Comparison of ENCODE assay signal across 8 mouse cellular contexts in genomic region chr10:20915623-20916045, GRCm38 (mm10). TPM values are rescaled to one million over a fixed set of nuclear protein-coding genes. Genes with fewer than 3 reads are reported as not detected.
DNase-seq lines count a peak whose midpoint lies in the region; ATAC-seq and TF ChIP-seq lines count a peak whose summit lies in the region.

No protein-coding gene starts in this region.

- H3K36me3 ChIP-seq in G1E (replicated peaks): no peaks in the 10 kb centered on the region
- H3K36me3 ChIP-seq in liver, postnatal 0 days (replicated peaks; ENCODE audit: insufficient read depth, low read length): no peaks in the 10 kb centered on the region
- no peaks in the 10 kb centered on the region for H3K36me3 ChIP-seq in forebrain, embryonic 16.5 days (ENCODE audit: control insufficient read depth, insufficient read depth)

- no peak overlapping the region for H3K4me2 ChIP-seq in liver, postnatal 0 days (ENCODE audit: low read depth, low read length)
- H3K4me2 ChIP-seq in forebrain, embryonic 16.5 days (ENCODE audit: low read length): no peak overlapping the region

- H3K9ac ChIP-seq in liver, postnatal 0 days (replicated peaks): no peak overlapping the region
- H3K9ac ChIP-seq in forebrain, embryonic 16.5 days (replicated peaks; ENCODE audit: low read depth, low read length): no peak overlapping the region

- intact Hi-C loops in left cerebral cortex, adult 2 months (cut with DNase I): no loop called here

- ATAC-seq in G1E (ENCODE audit: extremely low read depth, insufficient number of reproducible peaks, low FRiP score, poor library complexity, severe bottlenecking): no peak
- peak; percentile 72 for ATAC-seq in erythroid progenitor cell, adult 5-6 weeks (replicated peaks; ENCODE audit: low FRiP score, poor library complexity, severe bottlenecking)
- peak; percentile 31; the same call in 1 of the 2 replicates for ATAC-seq in liver, postnatal 0 days
- no peak for ATAC-seq in forebrain, embryonic 16.5 days

- peaks cover 4% of the 10 kb centered on the region for H3K4me1 ChIP-seq in G1E (ENCODE audit: insufficient read depth, low read depth, low read length)
- peaks cover 34% of the 10 kb centered on the region for H3K4me1 ChIP-seq in bone marrow macrophage, adult 2 months (ENCODE audit: control insufficient read depth, insufficient read depth, low read length)
- H3K4me1 ChIP-seq in liver, postnatal 0 days (ENCODE audit: insufficient read depth): peaks cover 5% of the 10 kb centered on the region; the same call in 1 of the 2 replicates
- no peaks in the 10 kb centered on the region for H3K4me1 ChIP-seq in forebrain, embryonic 16.5 days (replicated peaks; ENCODE audit: control insufficient read depth, insufficient read depth, low read length)

- no peaks in the 10 kb centered on the region for H3K9me3 ChIP-seq in G1E (replicated peaks)
- H3K9me3 ChIP-seq in liver, postnatal 0 days (ENCODE audit: low read length): no peaks in the 10 kb centered on the region
- H3K9me3 ChIP-seq in forebrain, embryonic 16.5 days (ENCODE audit: control insufficient read depth, low read length): no peaks in the 10 kb centered on the region

- no peak overlapping the region for H3K4me3 ChIP-seq in left cerebral cortex, adult 2 months
- no peak overlapping the region for H3K4me3 ChIP-seq in G1E (ENCODE audit: low read depth, low read length)
- H3K4me3 ChIP-seq in bone marrow macrophage, adult 2 months (ENCODE audit: insufficient read depth, low read length): no peak overlapping the region
- no peak overlapping the region for H3K4me3 ChIP-seq in liver, postnatal 0 days (ENCODE audit: low read depth, low read length)
- H3K4me3 ChIP-seq in forebrain, embryonic 16.5 days (replicated peaks; ENCODE audit: low read length): no peak overlapping the region

- no peak for TF ChIP-seq POLR2A in bone marrow macrophage, adult 2 months (IDR thresholded peaks at IDR 0.05; ENCODE audit: borderline replicate concordance, low read depth, low read length)

- peaks cover 8% of the 10 kb centered on the region; the same call in 1 of the 2 replicates for H3K27me3 ChIP-seq in G1E (ENCODE audit: insufficient read depth, low read length)
- H3K27me3 ChIP-seq in liver, postnatal 0 days (ENCODE audit: insufficient read depth, low read length): no peaks in the 10 kb centered on the region
- no peaks in the 10 kb centered on the region for H3K27me3 ChIP-seq in forebrain, embryonic 16.5 days (replicated peaks; ENCODE audit: control insufficient read depth, insufficient read depth, low read length)

- 52% methylated on average over 7 of the region's 7 CpGs for WGBS in liver, postnatal 0 days (ENCODE audit: insufficient replicate concordance)
- WGBS in forebrain, embryonic 16.5 days: 77% methylated on average over 7 of the region's 7 CpGs

- TF ChIP-seq EP300 in liver, postnatal 0 days (IDR thresholded peaks at IDR 0.05; ENCODE audit: low read depth): no peak

- DNase-seq in left cerebral cortex, adult 2 months (ENCODE audit: extremely low spot score in 1 of 2, low spot score in 2 of 2): peak in 1 of 2 experiments; percentile 20
- no peak for DNase-seq in left cerebral cortex, adult 11 months (ENCODE audit: low spot score)
- DNase-seq in G1E (ENCODE audit: low spot score): peak; percentile 4
- peak; percentile 62 for DNase-seq in liver, postnatal 0 days
- DNase-seq in retina, postnatal 7 days (ENCODE audit: low read depth, low spot score): peak; percentile 23

- TF ChIP-seq CTCF in left cerebral cortex, adult 2 months (IDR thresholded peaks at IDR 0.05): peak; percentile 66
- peak; percentile 62 for TF ChIP-seq CTCF in G1E (IDR thresholded peaks at IDR 0.05; ENCODE audit: low read depth, low read length)
- no peak for TF ChIP-seq CTCF in bone marrow macrophage, adult 2 months (IDR thresholded peaks at IDR 0.05; ENCODE audit: low read depth, low read length)
- TF ChIP-seq CTCF in liver, postnatal 0 days (IDR thresholded peaks at IDR 0.05; ENCODE audit: low read depth): peak; percentile 83

- H3K27ac ChIP-seq in left cerebral cortex, adult 2 months: no peak overlapping the region
- H3K27ac ChIP-seq in bone marrow macrophage, adult 2 months (ENCODE audit: insufficient read depth, low read depth, low read length): peak overlapping the region; percentile 52
- no peak overlapping the region for H3K27ac ChIP-seq in liver, postnatal 0 days (ENCODE audit: low read depth)
- no peak overlapping the region for H3K27ac ChIP-seq in forebrain, embryonic 16.5 days (ENCODE audit: low read length)

RNA-seq across cellular contexts. Expression of gene Ahi1, which starts 36.7 kb away (rescaled TPM):
- total RNA-seq in left cerebral cortex, adult 2 months (2021): 100 to 1,000 TPM; 181 to 211 TPM
- total RNA-seq in G1E (2014; fragmentation: Nextera tagmentation): 46.8 and 48.7 TPM in 2 replicates
- total RNA-seq in G1E (2017): 16.3 and 17.2 TPM in 2 replicates
- 6.2 and 6.5 TPM in 2 replicates for polyA plus RNA-seq in G1E (2012)
- 2.4 and 2.8 TPM in 2 replicates for polyA plus RNA-seq in bone marrow macrophage, adult 2 months (2012; ENCODE audit: insufficient read depth, insufficient read length, missing spikeins)
- total RNA-seq in erythroid progenitor cell, adult 5-6 weeks (2015; ENCODE audit: low replicate concordance): 29.9 and 50.7 TPM in 2 replicates
- total RNA-seq in erythroid progenitor cell, adult 5-6 weeks (2017; ENCODE audit: low replicate concordance): 32.0 and 37.4 TPM in 2 replicates
- polyA plus RNA-seq in liver, postnatal 0 days (2015; fragmentation: Nextera tagmentation; extraction: Ambion mirVana): 2.3 and 2.6 TPM in 2 replicates
- polyA plus RNA-seq in forebrain, embryonic 16.5 days (2015; fragmentation: Nextera tagmentation; extraction: Ambion mirVana): 62.4 and 79.6 TPM in 2 replicates

Comparison
In these comparisons a context has a peak if more than half of its experiments do, and no peak if none do; other contexts are left out.
1. ATAC-seq: peak in erythroid progenitor cell, adult 5-6 weeks (single experiment) and liver, postnatal 0 days (single experiment); none in G1E (single experiment) and forebrain, embryonic 16.5 days (single experiment).